Mouse (Mus musculus) left cerebral cortex, postnatal 36 days (tissue): ENCODE measurements at regions not wholly inside any gene's neighbourhood (a gene's known extent, or its start where the extent isn't known, plus 50 kb on each side); places are given as distances from the start of the nearest gene placed in this dataset.

Experiments used
- DNase-seq, 2 experiments: peaks; one replicate each; pipeline ENCODE4 v3.0.0; 2021 to 2022; ENCODE audit warnings: low spot score in 2 of 2, mixed read lengths in 1 of 2
- intact Hi-C: fragments of 180-260 bp; cut with DNase I; formaldehyde crosslinking; loops from one replicate; pipeline ENCODE4 v1.15.1; 2025

GRCm38 (mm10) chr9:94589672-94590071 is 51.8 kb upstream of the 1190002N15Rik start:
- intact Hi-C loops, result no loop called here
- no peak for DNase-seq

- no peak for DNase-seq
- intact Hi-C loops, result loop anchor here (5.0 kb wide), 1 partner anchor 68 kb away; the partner anchor contains the start of gene 1190002N15Rik
These were observed 64.7 kb upstream of the Slc9a9 start for GRCm38 (mm10) chr9:94604993-94605392.

- no peak for DNase-seq
- intact Hi-C loops, result loop anchor here (5.0 kb wide), 1 partner anchor 69 kb away; the partner anchor contains the start of gene 1190002N15Rik
These were observed 63.3 kb upstream of the Slc9a9 start for GRCm38 (mm10) chr9:94606422-94606821.

- no peak for DNase-seq
- intact Hi-C loops, result loop anchor here (5.0 kb wide), 1 partner anchor 70 kb away; the partner anchor contains the start of gene 1190002N15Rik
These were observed 62.5 kb upstream of the Slc9a9 start for GRCm38 (mm10) chr9:94607011-94607749.

GRCm38 (mm10) chr9:94607750-94608106 is 62.0 kb upstream of the Slc9a9 start:
- intact Hi-C loops, result loop anchor here (5.0 kb wide), 1 partner anchor 70 kb away; the partner anchor contains the start of gene 1190002N15Rik
- DNase-seq, result no peak

DNA sequence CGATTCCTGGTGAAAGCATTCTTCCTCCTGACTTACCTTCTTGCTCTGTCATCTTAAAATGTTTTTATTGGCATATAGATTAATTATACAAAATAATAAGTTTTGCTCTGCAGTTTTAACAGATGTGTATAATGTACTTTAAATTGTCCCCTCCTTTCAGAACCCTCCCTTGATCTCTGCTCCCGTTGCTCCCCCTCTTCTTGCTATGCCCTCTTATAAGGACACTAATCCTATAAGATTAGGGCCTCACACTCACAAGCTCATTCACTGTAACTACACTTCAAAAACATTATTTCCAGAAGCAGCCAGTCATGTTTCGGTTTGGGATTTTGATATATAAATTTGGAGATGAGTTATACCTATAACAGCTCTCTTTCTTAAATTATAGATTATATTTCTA is 59.6 kb upstream of the Slc9a9 start:
- no peak for DNase-seq
- intact Hi-C loops, result loop anchor here (10.0 kb wide), 1 partner anchor 1715 kb away; no protein-coding TSS in a partner anchor

DNA sequence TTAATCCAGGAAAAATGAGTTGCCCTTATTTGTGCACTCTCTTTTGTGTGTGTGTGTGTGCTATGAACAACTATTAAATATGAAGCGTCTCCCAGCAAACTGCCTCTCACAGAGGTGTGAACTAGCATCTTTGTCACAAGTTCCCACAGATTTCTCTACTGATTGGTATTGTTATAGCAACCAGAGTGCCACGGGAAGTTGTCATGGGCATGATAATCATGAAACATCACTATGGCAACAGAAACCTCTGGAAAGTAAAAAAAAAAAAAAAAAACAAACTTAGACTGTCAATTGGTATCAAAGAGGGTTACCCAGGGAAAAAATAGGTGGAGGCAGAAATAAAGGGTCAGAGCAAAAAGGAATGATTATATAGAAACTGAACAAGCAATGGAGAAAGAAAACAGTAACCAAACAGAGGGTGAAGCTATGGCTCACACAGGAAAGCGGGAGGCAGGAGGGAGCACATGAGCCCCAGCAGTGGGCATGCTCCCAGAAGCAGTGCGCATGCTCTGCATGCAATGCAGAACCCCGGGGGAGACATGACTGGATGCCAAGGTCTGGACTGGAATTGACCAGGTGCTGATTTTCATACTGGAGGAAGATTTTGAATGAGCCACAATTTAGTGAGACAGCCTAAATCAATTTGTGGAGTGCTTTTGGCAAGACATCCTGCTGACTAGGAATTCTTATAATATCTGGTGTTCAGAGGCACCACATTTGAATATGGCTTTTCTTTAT is 58.9 kb upstream of the Slc9a9 start:
- peak in 1 of 2 experiments; percentile 15 for DNase-seq
- intact Hi-C loops, result loop anchor here (10.0 kb wide), 1 partner anchor 1716 kb away; no protein-coding TSS in a partner anchor

DNA sequence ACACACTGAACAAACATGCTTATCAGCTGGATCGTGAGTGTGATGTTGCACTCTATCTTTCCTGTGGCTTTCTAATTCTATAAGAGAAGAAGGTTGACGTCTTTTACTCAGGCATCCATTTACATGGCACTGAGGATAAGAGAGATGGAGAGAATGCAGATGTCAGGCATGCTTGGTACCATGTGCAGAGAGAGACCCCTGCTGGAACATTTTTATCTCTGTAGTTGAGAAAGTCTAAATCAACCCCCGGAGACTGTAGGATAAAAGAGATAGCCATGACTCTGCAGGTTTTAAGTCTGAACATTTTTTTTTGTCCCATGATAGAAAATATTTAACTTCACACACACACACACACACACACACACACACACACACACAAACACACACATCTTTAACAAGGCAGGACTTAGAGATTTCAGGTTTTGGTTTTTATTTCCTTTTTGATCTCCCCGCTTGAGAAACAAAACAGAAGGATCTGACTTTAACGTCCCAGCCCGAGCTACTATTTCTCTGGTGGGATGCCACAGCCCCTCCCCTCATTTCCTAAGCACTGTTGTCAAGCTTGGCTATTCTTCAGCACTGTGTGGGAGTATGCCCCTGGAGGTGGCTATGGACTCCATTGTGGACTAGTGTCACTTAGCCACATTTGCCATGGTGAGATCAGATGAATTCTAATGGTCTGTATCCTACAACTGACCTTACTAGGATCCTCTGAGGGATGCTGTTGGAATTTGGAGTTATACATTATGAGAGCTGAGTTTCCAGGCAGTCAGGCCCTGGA is 55.6 kb upstream of the Slc9a9 start:
- peak in 1 of 2 experiments; percentile 29 for DNase-seq
- intact Hi-C loops, result loop anchor here (10.0 kb wide), 1 partner anchor 1719 kb away; no protein-coding TSS in a partner anchor

GRCm38 (mm10) chr9:94615205-94615604 is 54.5 kb upstream of the Slc9a9 start:
- intact Hi-C loops, result loop anchor here (10.0 kb wide), 1 partner anchor 1720 kb away; no protein-coding TSS in a partner anchor
- DNase-seq, result no peak

GRCm38 (mm10) chr9:94618079-94618786 is 51.5 kb upstream of the Slc9a9 start:
- DNase-seq, result no peak
- intact Hi-C loops, result loop anchor here (10.0 kb wide), 1 partner anchor 1723 kb away; no protein-coding TSS in a partner anchor
